Mouse (Mus musculus): ENCODE data around the gene Yif1a. TPM values are rescaled to one million over a fixed set of nuclear protein-coding genes. Genes with fewer than 3 reads are reported as not detected.

The Yif1a gene
- polyA plus RNA-seq, 1 experiment from 2014 or later: 78.0 TPM

- Histone ChIP-seq H3K27me3 (ENCODE audit: low read depth, poor library complexity, severe bottlenecking) (peaks cover 8% of the 10 kb centered on the region; the same call in 1 of the 2 replicates), H3K9me3 (replicated peaks) (no peaks in the 10 kb centered on the region), H3K4me1 (peaks cover 68% of the 10 kb centered on the region), H3K36me3 (peaks cover 50% of the 10 kb centered on the region), H3K27ac (peak overlapping the region; percentile 50; the same call in 1 of the 2 replicates), H3K4me3 (peak overlapping the region; percentile 76)
- DNase-seq (ENCODE audit: low spot score): no peak
- 13% methylated on average over 9 of the region's 9 CpGs for WGBS
These were observed 7.6 kb downstream of the Yif1a start for GRCm38 (mm10) chr19:5095887-5096474.

- peak; percentile 44 for DNase-seq (ENCODE audit: low spot score)
- Histone ChIP-seq H3K27me3 (ENCODE audit: low read depth, poor library complexity, severe bottlenecking) (peaks cover 8% of the 10 kb centered on the region; the same call in 1 of the 2 replicates), H3K36me3 (peaks cover 50% of the 10 kb centered on the region), H3K27ac (peak overlapping the region; percentile 92), H3K4me3 (peak overlapping the region; percentile 76), H3K9me3 (replicated peaks) (no peaks in the 10 kb centered on the region), H3K4me1 (peaks cover 68% of the 10 kb centered on the region)
- 4% methylated on average over 31 of the region's 31 CpGs for WGBS
These were observed 9.4 kb downstream of the Yif1a start for GRCm38 (mm10) chr19:5097521-5098362.

GRCm38 (mm10) chr19:5098363-5099143 lies 10.2 kb downstream of the Yif1a start, which contains the start of gene Cnih2:
Cnih2 (minus strand) TSS chr19:5098521.
- WGBS: 2% methylated on average over 48 of the region's 48 CpGs
- peak within 1 kb of the TSS; percentile 76 for H3K4me3 ChIP-seq
- H3K4me1 ChIP-seq: peaks cover 67% of the 10 kb centered on the region
- H3K36me3 ChIP-seq: peaks cover 50% of the 10 kb centered on the region
- peaks cover 8% of the 10 kb centered on the region; the same call in 1 of the 2 replicates for H3K27me3 ChIP-seq (ENCODE audit: low read depth, poor library complexity, severe bottlenecking)
- H3K27ac ChIP-seq: peak within 1 kb of the TSS; percentile 92
- H3K9me3 ChIP-seq (replicated peaks): no peaks in the 10 kb centered on the region
- peak; percentile 82 for DNase-seq (ENCODE audit: low spot score)

GRCm38 (mm10) chr19:5106074-5106473 lies 17.7 kb downstream of the Yif1a start:
- H3K36me3 ChIP-seq: peaks cover 79% of the 10 kb centered on the region
- peak overlapping the region; percentile 97 for H3K27ac ChIP-seq
- H3K4me3 ChIP-seq: peak overlapping the region; percentile 88
- H3K4me1 ChIP-seq: peaks cover 31% of the 10 kb centered on the region
- no peaks in the 10 kb centered on the region for H3K9me3 ChIP-seq (replicated peaks)
- no peak for DNase-seq (ENCODE audit: low spot score)
- H3K27me3 ChIP-seq (ENCODE audit: low read depth, poor library complexity, severe bottlenecking): no peaks in the 10 kb centered on the region
- WGBS: 18% methylated on average over 9 of the region's 9 CpGs

- H3K4me3 ChIP-seq: peak within 1 kb of the TSS; percentile 88
- H3K36me3 ChIP-seq: peaks cover 79% of the 10 kb centered on the region
- peaks cover 31% of the 10 kb centered on the region for H3K4me1 ChIP-seq
- WGBS: under 1% methylated on average over 46 of the region's 46 CpGs
- peak within 1 kb of the TSS; percentile 97 for H3K27ac ChIP-seq
- DNase-seq (ENCODE audit: low spot score): peak; percentile 99
- no peaks in the 10 kb centered on the region for H3K9me3 ChIP-seq (replicated peaks)
- no peaks in the 10 kb centered on the region for H3K27me3 ChIP-seq (ENCODE audit: low read depth, poor library complexity, severe bottlenecking)
These were observed 18.4 kb downstream of the Yif1a start, which contains the start of gene Rab1b for GRCm38 (mm10) chr19:5106731-5107191. Rab1b (minus strand) TSS chr19:5107072.

GRCm38 (mm10) chr19:5107556-5108270 lies 19.4 kb downstream of the Yif1a start:
- no peaks in the 10 kb centered on the region for H3K9me3 ChIP-seq (replicated peaks)
- no peak overlapping the region for H3K4me3 ChIP-seq
- WGBS: 75% methylated on average over 18 of the region's 18 CpGs
- no peak for DNase-seq (ENCODE audit: low spot score)
- H3K36me3 ChIP-seq: peaks cover 79% of the 10 kb centered on the region
- H3K27ac ChIP-seq: no peak overlapping the region
- H3K27me3 ChIP-seq (ENCODE audit: low read depth, poor library complexity, severe bottlenecking): no peaks in the 10 kb centered on the region
- peaks cover 31% of the 10 kb centered on the region for H3K4me1 ChIP-seq

GRCm38 (mm10) chr19:5108271-5108575 lies 19.9 kb downstream of the Yif1a start:
- 28% methylated on average over 5 of the region's 5 CpGs for WGBS
- Histone ChIP-seq H3K4me1 (peaks cover 31% of the 10 kb centered on the region), H3K9me3 (replicated peaks) (no peaks in the 10 kb centered on the region), H3K27me3 (ENCODE audit: low read depth, poor library complexity, severe bottlenecking) (no peaks in the 10 kb centered on the region), H3K36me3 (peaks cover 79% of the 10 kb centered on the region), H3K27ac (no peak overlapping the region), H3K4me3 (no peak overlapping the region)
- no peak for DNase-seq (ENCODE audit: low spot score)

GRCm38 (mm10) chr19:5108702-5109101 lies 20.4 kb downstream of the Yif1a start:
- Histone ChIP-seq H3K9me3 (replicated peaks) (no peaks in the 10 kb centered on the region), H3K4me1 (peaks cover 31% of the 10 kb centered on the region), H3K36me3 (peaks cover 79% of the 10 kb centered on the region), H3K4me3 (no peak overlapping the region), H3K27ac (no peak overlapping the region), H3K27me3 (ENCODE audit: low read depth, poor library complexity, severe bottlenecking) (no peaks in the 10 kb centered on the region)
- WGBS: 66% methylated on average over 4 of the region's 4 CpGs
- DNase-seq (ENCODE audit: low spot score): no peak

- Histone ChIP-seq H3K4me1 (peaks cover 30% of the 10 kb centered on the region), H3K9me3 (replicated peaks) (no peaks in the 10 kb centered on the region), H3K36me3 (peaks cover 76% of the 10 kb centered on the region), H3K4me3 (no peak overlapping the region), H3K27ac (no peak overlapping the region), H3K27me3 (ENCODE audit: low read depth, poor library complexity, severe bottlenecking) (no peaks in the 10 kb centered on the region)
- peak; percentile 48 for DNase-seq (ENCODE audit: low spot score)
- 75% methylated on average over 19 of the region's 19 CpGs for WGBS
These were observed 21.5 kb downstream of the Yif1a start for GRCm38 (mm10) chr19:5109659-5110453.

- no peaks in the 10 kb centered on the region for H3K27me3 ChIP-seq (ENCODE audit: low read depth, poor library complexity, severe bottlenecking)
- no peak for DNase-seq (ENCODE audit: low spot score)
- 93% methylated on average over 7 of the region's 7 CpGs for WGBS
- H3K4me3 ChIP-seq: no peak overlapping the region
- peaks cover 69% of the 10 kb centered on the region for H3K36me3 ChIP-seq
- no peaks in the 10 kb centered on the region for H3K9me3 ChIP-seq (replicated peaks)
- no peak overlapping the region for H3K27ac ChIP-seq
- H3K4me1 ChIP-seq: peaks cover 14% of the 10 kb centered on the region
These were observed 25.4 kb downstream of the Yif1a start for GRCm38 (mm10) chr19:5113783-5114182.

- DNase-seq (ENCODE audit: low spot score): peak; percentile 95
- Histone ChIP-seq H3K9me3 (replicated peaks) (no peaks in the 10 kb centered on the region), H3K27ac (peak overlapping the region; percentile 90), H3K27me3 (ENCODE audit: low read depth, poor library complexity, severe bottlenecking) (0 out of 2 replicates have a peak, but pooled peaks cover 7% of the 10 kb centered on the region), H3K4me1 (peaks cover 16% of the 10 kb centered on the region), H3K4me3 (peak overlapping the region; percentile 68), H3K36me3 (peaks cover 30% of the 10 kb centered on the region)
- under 1% methylated on average over 78 of the region's 83 CpGs for WGBS
These were observed 29.4 kb downstream of the Yif1a start for GRCm38 (mm10) chr19:5117494-5118383.

All from limb, embryonic 10.5 days (tissue).